Mouse (Mus musculus) small intestine, adult 2 months (tissue): ENCODE measurements around the gene Ehd1.

ENCODE experiments used
- CTCF ChIP-seq: fragments of 200-500 bp; IDR thresholded peaks from 2 replicates; pipeline ENCODE4 v1.5.1; 2012; ENCODE audit warnings: low read depth, mild to moderate bottlenecking, control low read depth, inconsistent platforms, low read length, moderate library complexity, mixed read lengths; ENCODE audit not compliant: insufficient replicate concordance, insufficient read length; ENCODE audit errors: extremely low read depth
- POLR2A ChIP-seq: fragments of 200-500 bp; IDR thresholded peaks from 2 replicates; pipeline ENCODE4 v1.6.1; 2012; ENCODE audit warnings: low read depth, mild to moderate bottlenecking, control low read depth, inconsistent platforms, low read length, moderate library complexity

DNA sequence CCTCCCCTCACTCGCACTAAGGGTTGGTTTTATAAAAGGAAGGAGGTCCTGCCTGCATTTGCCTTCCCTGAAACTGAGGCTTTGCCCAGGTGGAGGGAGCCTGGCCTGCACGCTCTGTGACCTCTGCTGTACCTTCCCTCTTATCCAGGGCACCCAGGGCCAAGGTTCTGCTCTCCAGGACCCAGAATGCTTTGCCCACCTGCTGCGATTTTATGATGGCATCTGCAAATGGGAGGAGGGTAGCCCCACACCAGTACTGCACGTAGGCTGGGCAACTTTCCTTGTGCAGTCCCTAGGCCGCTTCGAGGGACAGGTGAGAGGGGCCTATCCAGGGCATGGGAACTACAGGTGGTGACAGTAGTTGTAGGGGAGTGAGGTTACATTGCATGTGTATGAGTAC lies 62.7 kb downstream of the Ehd1 start:
- TF ChIP-seq POLR2A (no peak), CTCF (no peak)
